Mouse (Mus musculus) heart, embryonic 14.5 days (tissue): Measurements from ENCODE around the gene Lrif1. TPM values are rescaled to one million over a fixed set of nuclear protein-coding genes. Genes with fewer than 3 reads are reported as not detected.
A peak's percentile ranks its signal among the peaks of the same experiment; 100 is the strongest.
"Not testable (repeated sequence)": the region's sequence is repeated elsewhere in the genome, so short reads cannot be mapped to it uniquely, and the experiment has no call there.

ENCODE experiments used
- ATAC-seq: fragments of 200-750 bp; cut with Nextera tagmentation; 2 replicates; pipeline ENCODE4 v1.8.0; 2017; ENCODE audit warnings: low read depth, moderate TSS enrichment; ENCODE audit not compliant: insufficient number of reproducible peaks, insufficient read depth, low FRiP score
- H3K27ac ChIP-seq, 2 experiments: fragments of 200-500 bp in 1 of 2; fragments of 300-500 bp in 1 of 2; sonication (generic) in 1 of 2; replicated peaks in 1 of 2; 2 replicates each; pipeline ENCODE4 v1.5.1; 2012 to 2014; ENCODE audit warnings: low read depth in 2 of 2, low read length in 2 of 2, control low read depth in 1 of 2, mild to moderate bottlenecking in 1 of 2, mixed read lengths in 1 of 2; ENCODE audit not compliant: control insufficient read depth in 1 of 2, insufficient read depth in 1 of 2
- H3K27me3 ChIP-seq: fragments of 300-500 bp; sonication (generic); 2 replicates; pipeline ENCODE4 v1.6.1; 2014; ENCODE audit warnings: mild to moderate bottlenecking, low read length, control low read depth; ENCODE audit not compliant: control insufficient read depth, insufficient read depth
- H3K36me3 ChIP-seq: fragments of 300-500 bp; sonication (generic); 2 replicates; pipeline ENCODE4 v1.6.1; 2014; ENCODE audit warnings: mild to moderate bottlenecking, control low read depth, low read length, mixed read lengths; ENCODE audit not compliant: control insufficient read depth, insufficient read depth
- H3K4me1 ChIP-seq, 2 experiments: fragments of 200-500 bp in 1 of 2; fragments of 300-500 bp in 1 of 2; sonication (generic) in 1 of 2; 2 replicates each; pipeline ENCODE4 v1.6.1; 2012 to 2014; ENCODE audit warnings: low read length in 2 of 2, control low read depth in 1 of 2, mixed read lengths in 1 of 2; ENCODE audit not compliant: control insufficient read depth in 2 of 2, insufficient read depth in 2 of 2
- H3K4me2 ChIP-seq: fragments of 300-500 bp; sonication (generic); 2 replicates; pipeline ENCODE4 v1.6.1; 2014; ENCODE audit warnings: mild to moderate bottlenecking, low read length
- H3K4me3 ChIP-seq, 2 experiments: fragments of 200-500 bp in 1 of 2; fragments of 300-500 bp in 1 of 2; sonication (generic) in 1 of 2; 2 replicates each; pipeline ENCODE4 v1.5.1; 2012 to 2014; ENCODE audit warnings: low read length in 2 of 2, mild to moderate bottlenecking in 2 of 2, control low read depth in 1 of 2, low read depth in 1 of 2, moderate library complexity in 1 of 2; ENCODE audit not compliant: control insufficient read depth in 1 of 2, insufficient read depth in 1 of 2
- H3K9ac ChIP-seq: fragments of 300-500 bp; sonication (generic); 2 replicates; pipeline ENCODE4 v1.6.1; 2014; ENCODE audit warnings: mild to moderate bottlenecking, low read length
- H3K9me3 ChIP-seq: fragments of 300-500 bp; sonication (generic); 2 replicates; pipeline ENCODE4 v1.6.1; 2016; ENCODE audit warnings: low read length, control low read depth; ENCODE audit not compliant: control insufficient read depth
- WGBS: fragments of 180-500 bp; shearing (Covaris S2); extraction: QIAGEN DNeasy Blood & Tissue Kit; methylation state at CpG from one replicate; pipeline ENCODE4 v1.1.7; 2014; 5-methylcytosine and 5-hydroxymethylcytosine counted together
- polyA plus RNA-seq: library from polyadenylated mRNA; unstranded; fragments of >200 nt; fragmentation: Nextera tagmentation; extraction: Ambion mirVana; gene quantifications from 2 replicates; pipeline ENCODE4 v1.2.1, GENCODE M21; 2014

The Lrif1 gene
- polyA plus RNA-seq, result 13.2 and 13.7 TPM in 2 replicates

DNA sequence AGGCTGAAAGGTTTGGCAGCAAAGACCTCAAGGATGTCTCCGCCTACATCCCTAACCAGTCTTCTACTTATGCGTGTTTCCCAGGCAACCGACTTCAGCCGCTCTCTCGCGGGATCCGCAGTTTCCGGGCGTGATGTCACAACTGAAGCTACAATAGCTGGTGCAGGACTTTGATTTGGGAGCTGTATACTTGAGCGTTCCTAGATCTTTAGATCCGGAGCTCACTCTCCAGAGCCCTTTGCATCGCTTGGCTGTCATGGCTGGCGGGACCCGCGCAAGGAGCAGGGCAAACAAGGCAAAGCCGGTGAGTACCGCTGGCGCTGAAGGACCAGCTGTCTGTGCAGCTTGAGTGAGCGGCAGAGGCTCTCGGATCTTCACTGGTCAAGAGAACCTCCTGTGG lies at the start of gene Lrif1:
Gene Lrif1, plus strand, starts transcription at position 158 of the 400 bp plus-strand sequence.
- Histone ChIP-seq H3K27me3 (no peaks in the 10 kb centered on the region), H3K4me2 (peak within 1 kb of the TSS; percentile 70), H3K4me1 (no peaks in the 10 kb centered on the region), H3K36me3 (no peaks in the 10 kb centered on the region), H3K4me3 (peak within 1 kb of the TSS; percentile 49 to 79), H3K9ac (peak within 1 kb of the TSS; percentile 78), H3K9me3 (no peaks in the 10 kb centered on the region), H3K27ac (0 out of 4 replicates have a peak within 1 kb of the TSS, but pooled peaks have one; percentile 31 to 41)
- peak; percentile 79 for ATAC-seq
- under 1% methylated on average over 20 of the region's 20 CpGs for WGBS

DNA sequence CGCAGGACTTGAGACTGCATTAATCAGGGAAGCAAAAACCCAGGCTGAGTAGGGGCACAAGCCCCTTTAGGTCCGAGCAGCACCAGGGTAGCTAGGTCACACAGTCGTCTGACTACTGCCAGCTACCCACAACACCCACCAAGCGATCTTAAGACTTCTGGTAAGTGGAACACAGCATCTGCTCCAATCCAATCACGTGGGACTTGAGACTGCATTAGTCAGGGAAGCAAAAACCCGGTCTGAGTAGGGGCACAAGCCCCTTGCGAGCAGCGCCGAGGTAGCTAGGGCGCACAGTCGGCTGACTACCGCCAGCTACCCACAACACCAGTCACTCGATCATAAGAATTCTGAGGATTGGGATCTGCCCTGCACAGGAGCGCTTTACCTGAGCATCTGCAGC lies 12.0 kb upstream of the Lrif1 start:
- H3K4me2 ChIP-seq, H3K9me3 ChIP-seq, H3K4me1 ChIP-seq, H3K27ac ChIP-seq, H3K9ac ChIP-seq, H3K36me3 ChIP-seq, H3K27me3 ChIP-seq, H3K4me3 ChIP-seq, ATAC-seq: not testable (repeated sequence)
- WGBS, result 57% methylated on average over 14 of the region's 14 CpGs

DNA sequence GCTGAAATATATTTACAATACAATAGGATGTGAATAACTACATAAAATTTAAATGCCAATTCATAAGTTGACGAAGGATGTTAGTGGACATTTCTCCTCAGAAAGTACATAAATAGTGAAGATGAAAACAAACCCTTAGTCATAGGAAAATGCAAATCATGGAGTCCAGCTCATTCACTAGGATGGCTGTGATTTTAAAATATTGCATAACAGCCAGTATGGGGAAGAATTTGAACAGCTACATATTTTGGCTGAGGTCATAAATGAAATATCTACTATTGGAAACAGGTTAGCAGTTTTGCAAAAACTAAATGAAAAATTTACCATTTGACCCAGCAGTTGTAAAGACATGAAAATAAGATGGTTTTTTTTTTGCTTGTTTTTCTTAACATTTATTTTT lies 594 bp downstream of the Lrif1 start:
- 39% methylated on average over 1 of the region's 1 CpGs for WGBS
- ATAC-seq, result no peak
- Histone ChIP-seq H3K9me3 (0 out of 2 replicates have a peak, but pooled peaks cover 2% of the 10 kb centered on the region), H3K4me2 (peak overlapping the region; percentile 70), H3K4me3 (peak overlapping the region in 1 of 2 experiments; percentile 49; a peak in 2 of 4 replicates), H3K9ac (peak overlapping the region; percentile 78), H3K27ac (no peak overlapping the region), H3K27me3 (no peaks in the 10 kb centered on the region), H3K36me3 (no peaks in the 10 kb centered on the region), H3K4me1 (no peaks in the 10 kb centered on the region)

DNA sequence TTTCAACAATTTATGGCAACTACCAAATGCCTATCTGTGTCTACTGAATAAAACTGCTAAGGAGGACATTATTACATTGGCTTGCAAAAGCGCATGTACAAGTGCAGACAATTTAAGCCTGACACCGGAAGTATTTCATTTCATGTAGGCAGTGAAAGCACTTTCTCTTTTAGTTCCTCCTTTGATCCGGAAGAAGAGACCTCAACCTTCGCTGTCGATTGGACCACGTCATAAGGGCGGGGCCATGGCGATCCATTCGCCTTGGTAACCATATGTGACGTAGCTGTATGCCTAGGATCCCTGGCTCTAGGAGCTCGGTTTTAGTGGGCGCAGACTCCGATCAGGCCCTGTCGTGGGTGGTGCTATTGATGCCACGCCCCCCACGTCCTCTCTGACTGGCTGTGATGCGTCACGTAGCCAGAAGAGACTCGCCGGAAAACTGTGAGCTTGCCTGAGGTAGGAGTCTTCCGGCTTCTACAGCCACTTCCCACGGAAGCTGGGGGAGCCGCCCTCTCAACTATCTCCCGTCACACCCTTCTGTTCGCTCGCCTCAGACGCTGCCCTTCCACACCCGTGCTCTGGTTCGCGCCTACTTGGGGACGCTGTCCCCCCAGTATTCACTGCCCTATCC lies 36.7 kb downstream of the Lrif1 start:
- ATAC-seq, result peak; percentile 99
- Histone ChIP-seq H3K27ac (peak overlapping the region; percentile 93 to 97), H3K4me2 (peak overlapping the region; percentile 80), H3K27me3 (no peaks in the 10 kb centered on the region), H3K9ac (peak overlapping the region; percentile 77), H3K4me3 (peak overlapping the region; percentile 61 to 67), H3K4me1 (0 out of 4 replicates have a peak, but pooled peaks cover 0 to 2% of the 10 kb centered on the region in 2 experiments), H3K9me3 (no peaks in the 10 kb centered on the region), H3K36me3 (no peaks in the 10 kb centered on the region)
- WGBS, result 1% methylated on average over 31 of the region's 31 CpGs

DNA sequence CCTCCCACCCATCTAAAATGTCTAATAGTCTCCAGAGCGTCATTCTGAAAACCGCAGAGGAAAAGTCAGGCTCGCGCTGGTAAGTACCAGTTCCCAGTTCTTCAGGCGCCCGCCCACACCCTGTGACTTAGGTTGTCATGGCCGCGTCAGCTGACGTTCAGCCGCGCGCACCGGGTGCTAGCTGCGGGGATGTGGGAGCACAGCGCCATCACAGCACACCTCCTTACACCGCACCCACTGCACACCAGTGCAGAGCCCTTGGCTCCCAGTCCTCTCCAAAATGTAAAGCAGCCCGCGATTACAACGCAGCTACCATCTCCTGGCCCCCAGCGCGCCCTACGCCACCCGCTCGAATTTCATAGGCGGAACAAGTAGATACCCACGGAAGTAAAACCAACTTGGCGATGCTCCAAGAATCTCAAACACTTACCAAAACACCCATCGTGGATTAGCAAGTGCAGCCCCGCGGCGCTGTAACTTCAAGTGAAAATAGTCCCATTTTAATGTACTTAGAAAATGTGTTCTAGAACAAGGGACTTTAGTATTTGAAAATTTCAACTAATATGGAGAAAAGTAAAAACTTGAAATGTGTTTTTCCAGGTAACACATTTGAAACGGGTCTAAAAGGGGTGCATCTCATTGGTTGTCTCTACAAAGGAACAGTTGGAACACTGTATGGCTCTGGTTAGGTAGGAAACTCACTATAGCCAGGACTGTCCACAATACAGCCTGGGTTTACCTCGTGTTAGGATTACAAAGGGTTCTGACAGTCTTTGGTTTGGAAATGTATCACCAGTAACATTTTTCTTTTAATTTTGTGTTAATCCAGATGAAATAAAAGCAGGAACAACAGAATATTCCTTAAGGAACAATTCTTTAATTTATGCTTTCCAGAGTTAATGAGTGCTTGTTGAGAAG lies 37.5 kb downstream of the Lrif1 start:
- 0 out of 4 replicates have a peak, but pooled peaks cover 0 to 2% of the 10 kb centered on the region in 2 experiments for H3K4me1 ChIP-seq
- peak; percentile 88 for ATAC-seq
- WGBS, result 1% methylated on average over 33 of the region's 33 CpGs
- H3K9ac ChIP-seq, result peak overlapping the region; percentile 77
- no peaks in the 10 kb centered on the region for H3K36me3 ChIP-seq
- no peaks in the 10 kb centered on the region for H3K27me3 ChIP-seq
- H3K4me2 ChIP-seq, result peak overlapping the region; percentile 80
- peak overlapping the region; percentile 61 to 67 for H3K4me3 ChIP-seq
- peaks cover 4% of the 10 kb centered on the region; the same call in 1 of the 2 replicates for H3K9me3 ChIP-seq
- peak overlapping the region; percentile 93 to 97 for H3K27ac ChIP-seq

DNA sequence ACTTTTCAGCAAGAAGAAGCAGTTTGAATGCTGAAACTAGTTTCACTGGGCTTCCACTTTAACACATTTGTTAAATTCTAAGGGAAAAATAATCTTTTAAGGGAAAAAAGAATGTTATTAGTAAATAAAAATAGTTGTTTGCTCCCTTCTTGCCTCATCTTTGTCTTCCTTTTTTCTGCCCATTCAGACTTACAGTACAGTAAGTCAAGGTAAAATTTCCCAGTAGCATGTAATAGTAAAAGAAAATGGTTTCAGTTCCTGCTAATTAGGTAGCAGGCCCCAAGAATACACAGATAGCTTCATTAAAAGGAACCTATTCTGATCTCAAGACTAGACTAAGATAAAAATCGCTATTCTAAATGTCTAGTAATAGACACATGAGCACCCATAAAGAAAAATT lies 71.1 kb downstream of the Lrif1 start:
- no peak overlapping the region for H3K27ac ChIP-seq
- H3K9me3 ChIP-seq, result peaks cover 4% of the 10 kb centered on the region; the same call in 1 of the 2 replicates
- H3K9ac ChIP-seq, result no peak overlapping the region
- no peaks in the 10 kb centered on the region for H3K36me3 ChIP-seq
- 38% methylated on average over 1 of the region's 1 CpGs for WGBS
- H3K27me3 ChIP-seq, result no peaks in the 10 kb centered on the region
- ATAC-seq, result no peak
- no peak overlapping the region for H3K4me2 ChIP-seq
- H3K4me3 ChIP-seq, result no peak overlapping the region
- H3K4me1 ChIP-seq, result no peaks in the 10 kb centered on the region

DNA sequence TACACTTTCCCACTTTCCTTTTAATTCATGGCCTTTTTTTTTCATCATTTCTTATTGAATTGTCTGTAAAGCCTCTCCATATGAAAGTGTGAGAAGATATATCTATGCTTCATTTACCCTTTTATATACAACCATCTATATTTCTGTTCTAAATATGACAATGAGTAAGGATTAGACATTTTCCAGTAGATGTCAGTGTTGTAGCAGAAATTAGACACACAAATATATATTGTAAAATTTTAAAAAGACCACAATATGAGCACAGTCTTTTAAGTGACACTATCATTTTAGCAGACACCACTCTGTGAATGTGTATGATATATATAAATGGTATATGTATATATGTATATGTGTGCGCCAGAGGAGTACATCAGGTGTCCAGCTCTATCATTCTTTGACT lies 87.0 kb downstream of the Lrif1 start:
- no peaks in the 10 kb centered on the region for H3K9me3 ChIP-seq
- H3K27me3 ChIP-seq, result no peaks in the 10 kb centered on the region
- H3K9ac ChIP-seq, result no peak overlapping the region
- ATAC-seq, result no peak
- no peaks in the 10 kb centered on the region for H3K4me1 ChIP-seq
- H3K4me3 ChIP-seq, result no peak overlapping the region
- H3K27ac ChIP-seq, result no peak overlapping the region
- WGBS, result 78% methylated on average over 1 of the region's 1 CpGs
- no peaks in the 10 kb centered on the region for H3K36me3 ChIP-seq
- no peak overlapping the region for H3K4me2 ChIP-seq
